Mouse (Mus musculus) splenic B cell, adult 2 months (primary cell): ENCODE measurements around the gene Rbms1.

ENCODE experiments used
- DNase-seq: peaks from one replicate; pipeline ENCODE4 v3.0.0-alpha.2; 2011; ENCODE audit warnings: low read depth, low spot score
- H3K27me3 ChIP-seq: 2 replicates; pipeline ENCODE4 v1.6.1; 2012; ENCODE audit warnings: mild to moderate bottlenecking, low read length, moderate library complexity, mixed read lengths; ENCODE audit not compliant: control insufficient read depth, poor library complexity, insufficient read depth, severe bottlenecking
- H3K36me3 ChIP-seq: 2 replicates; pipeline ENCODE4 v1.6.1; 2012; ENCODE audit warnings: mild to moderate bottlenecking, low read length, moderate library complexity, mixed read lengths; ENCODE audit not compliant: control insufficient read depth, poor library complexity, insufficient read depth, severe bottlenecking

Gene Rbms1

DNA sequence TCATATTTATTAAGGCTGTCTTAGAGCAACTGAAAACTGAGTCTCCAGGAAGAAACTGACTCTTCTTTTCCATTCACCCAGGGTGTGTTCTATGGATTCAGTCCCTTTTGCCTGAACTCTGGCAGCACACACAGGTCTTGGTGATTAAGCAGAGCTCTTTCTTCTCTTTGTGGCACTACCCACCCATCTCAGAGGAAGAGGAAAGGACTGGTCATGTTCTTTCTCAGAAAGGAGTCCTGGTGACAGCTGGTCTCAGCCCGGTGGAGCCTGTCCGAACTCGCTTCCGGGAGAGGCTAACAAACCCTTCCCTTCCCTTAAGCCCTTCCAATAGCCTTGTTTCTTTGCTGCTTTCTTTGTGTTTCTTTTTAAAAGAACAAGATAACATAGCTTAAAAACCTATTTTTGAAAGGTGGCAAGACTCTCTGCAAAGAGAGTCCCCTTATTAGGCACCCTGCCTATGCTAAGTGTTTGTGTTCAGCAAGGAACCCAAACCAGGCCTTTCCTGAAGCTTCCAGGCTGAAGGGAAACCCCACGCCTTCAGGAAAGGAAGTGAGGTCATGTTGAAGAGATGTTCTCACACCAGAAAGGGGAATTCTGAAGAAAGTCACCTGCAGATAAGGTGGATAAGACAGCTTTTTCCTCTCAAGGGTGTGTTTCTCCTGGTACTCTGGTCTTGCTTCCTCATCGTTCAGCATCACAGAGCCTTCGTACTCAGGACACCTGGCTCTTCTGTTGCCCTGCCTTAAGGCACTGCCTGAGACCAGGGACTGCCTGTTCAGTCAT, 251.7 kb downstream of the Rbms1 start:
- Histone ChIP-seq H3K36me3 (no peaks in the 10 kb centered on the region), H3K27me3 (no peaks in the 10 kb centered on the region)
- DNase-seq, result no peak

DNA sequence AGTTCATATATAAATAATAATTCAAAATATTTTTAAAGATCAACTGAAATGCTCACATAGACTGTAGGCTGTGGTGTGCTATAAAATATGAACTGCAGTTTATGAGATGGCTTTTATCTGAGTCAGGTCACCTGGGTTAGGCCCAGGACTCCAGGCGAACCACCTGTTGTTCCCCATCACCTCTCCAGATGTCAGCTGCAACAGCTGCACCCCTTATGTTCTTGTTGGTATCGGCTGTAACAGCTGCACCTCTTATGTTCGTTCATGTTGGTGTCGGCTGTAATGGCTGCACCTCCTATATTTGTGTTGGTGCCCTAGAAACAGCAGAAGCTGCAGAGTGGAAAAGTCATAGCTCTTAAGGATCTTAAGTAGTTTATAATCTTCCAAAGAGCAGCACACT, 252.7 kb downstream of the Rbms1 start:
- DNase-seq, result no peak
- H3K27me3 ChIP-seq, result no peaks in the 10 kb centered on the region
- no peaks in the 10 kb centered on the region for H3K36me3 ChIP-seq

- DNase-seq, result no peak
- Histone ChIP-seq H3K36me3 (no peaks in the 10 kb centered on the region), H3K27me3 (no peaks in the 10 kb centered on the region)
Observed at GRCm38 (mm10) chr2:60708671-60709070, 254.3 kb downstream of the Rbms1 start.

DNA sequence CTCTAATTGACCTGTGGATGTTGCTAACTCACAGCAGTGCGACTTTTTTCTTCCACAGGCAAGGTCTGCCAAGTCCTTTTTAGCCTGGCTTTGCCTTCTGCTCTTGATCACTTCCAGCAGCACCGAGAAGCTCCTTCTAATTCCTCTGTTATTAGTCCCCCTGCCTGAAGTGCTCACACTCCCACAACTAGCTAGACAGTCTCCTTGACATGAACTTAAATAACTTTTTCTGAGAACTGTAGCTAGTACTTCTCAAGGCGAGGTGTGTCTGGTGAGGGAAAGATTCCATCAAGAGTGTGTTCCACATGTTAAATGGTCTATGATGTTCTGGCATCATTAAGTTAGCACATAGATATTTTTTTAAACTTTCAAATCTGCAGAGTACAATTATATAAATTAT, 256.1 kb downstream of the Rbms1 start:
- no peak for DNase-seq
- Histone ChIP-seq H3K27me3 (no peaks in the 10 kb centered on the region), H3K36me3 (no peaks in the 10 kb centered on the region)

- no peak for DNase-seq
- Histone ChIP-seq H3K36me3 (no peaks in the 10 kb centered on the region), H3K27me3 (no peaks in the 10 kb centered on the region)
Observed at GRCm38 (mm10) chr2:60705426-60705825, 257.6 kb downstream of the Rbms1 start.

GRCm38 (mm10) chr2:60703315-60703714, 259.7 kb downstream of the Rbms1 start:
- Histone ChIP-seq H3K27me3 (no peaks in the 10 kb centered on the region), H3K36me3 (no peaks in the 10 kb centered on the region)
- no peak for DNase-seq

- DNase-seq, result no peak
- Histone ChIP-seq H3K27me3 (no peaks in the 10 kb centered on the region), H3K36me3 (no peaks in the 10 kb centered on the region)
Observed at GRCm38 (mm10) chr2:60700956-60701355, 262.0 kb downstream of the Rbms1 start.
